Mouse (Mus musculus) regulatory T cell (primary cell): Measurements from ENCODE around the gene Dgkb.

ENCODE experiments used
- in situ Hi-C: fragments of 300-600 bp; cut with MboI, MseI; formaldehyde crosslinking; loops from one replicate; pipeline ENCODE4 v1.15.1; 2025; ENCODE audit warnings: high pct_unique_total_duplicates

Gene Dgkb

DNA sequence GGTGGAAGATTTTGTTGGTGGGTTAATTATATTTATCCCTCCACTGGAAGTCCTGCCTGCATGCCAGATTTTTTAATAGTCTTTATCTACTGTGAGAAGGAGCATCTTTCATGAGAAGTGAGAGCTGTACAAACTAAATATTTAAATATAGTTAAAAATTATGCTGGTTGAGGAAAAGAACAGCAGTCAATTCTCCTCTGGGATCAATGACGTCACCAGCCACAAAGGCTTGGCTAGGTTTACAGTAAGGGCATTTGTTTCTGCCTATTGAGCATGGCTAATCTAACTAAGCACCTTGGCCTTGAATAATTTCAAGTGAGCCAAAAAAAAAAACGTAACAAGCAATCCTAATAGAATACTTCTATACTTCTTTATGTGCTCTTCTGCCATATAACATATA is 554.1 kb downstream of the Dgkb start:
- in situ Hi-C loops, result no loop called here

DNA sequence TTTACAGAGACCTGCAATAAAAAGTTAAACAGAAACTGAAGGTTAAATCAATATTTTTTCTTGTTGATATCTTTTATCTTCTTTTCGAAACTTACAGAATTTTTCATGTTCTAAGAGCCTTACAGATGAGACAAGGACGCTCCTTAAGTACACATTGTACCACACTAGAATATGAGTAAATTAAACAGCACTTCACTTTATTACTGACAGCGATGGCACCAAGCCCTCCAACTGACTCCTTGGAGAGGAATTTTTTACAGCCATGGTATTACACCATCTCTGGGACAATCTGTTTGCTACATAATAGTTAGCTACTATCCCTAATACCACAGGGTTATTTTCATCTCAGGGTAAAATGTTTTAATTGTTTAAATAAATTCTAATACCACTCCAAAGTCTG is 556.6 kb downstream of the Dgkb start:
- in situ Hi-C loops, result no loop called here

DNA sequence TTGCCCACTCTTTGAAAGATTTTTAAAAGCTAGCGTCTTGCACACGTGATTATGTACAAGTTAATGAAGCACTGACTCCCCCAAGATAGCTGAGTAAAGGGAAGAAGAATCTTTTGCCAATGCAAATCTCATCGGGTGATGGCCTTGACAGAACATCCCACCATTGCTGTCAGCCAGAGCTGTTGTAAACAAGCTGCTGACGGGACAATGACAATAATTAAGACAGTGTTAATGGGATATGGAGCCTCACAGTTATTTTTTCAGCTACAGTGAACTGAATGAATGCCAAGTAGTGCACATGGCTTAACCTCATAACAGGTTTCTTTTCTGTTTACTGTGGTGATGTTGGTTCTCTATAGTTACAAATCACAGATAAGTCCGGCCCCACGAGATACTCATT is 568.4 kb downstream of the Dgkb start:
- in situ Hi-C loops, result no loop called here

DNA sequence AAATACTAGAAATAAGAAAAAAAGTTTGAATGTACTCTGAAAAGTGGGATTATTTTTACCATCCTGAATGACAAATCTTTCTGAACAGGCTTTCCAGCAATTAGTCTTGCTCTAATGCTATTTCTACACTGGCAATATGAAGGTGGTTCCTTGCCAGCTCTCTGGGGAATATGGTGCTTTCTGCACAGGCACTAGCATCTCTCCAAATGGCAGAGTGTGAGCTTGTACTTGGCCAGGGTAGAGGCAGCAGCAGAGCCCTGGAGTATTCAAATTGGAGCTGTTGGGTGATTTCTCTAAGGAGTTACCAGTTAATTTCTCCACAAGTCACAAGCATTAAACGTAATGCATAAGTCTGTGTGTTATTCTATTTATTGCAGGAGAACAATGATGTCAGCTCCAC is 569.5 kb downstream of the Dgkb start:
- in situ Hi-C loops, result no loop called here

DNA sequence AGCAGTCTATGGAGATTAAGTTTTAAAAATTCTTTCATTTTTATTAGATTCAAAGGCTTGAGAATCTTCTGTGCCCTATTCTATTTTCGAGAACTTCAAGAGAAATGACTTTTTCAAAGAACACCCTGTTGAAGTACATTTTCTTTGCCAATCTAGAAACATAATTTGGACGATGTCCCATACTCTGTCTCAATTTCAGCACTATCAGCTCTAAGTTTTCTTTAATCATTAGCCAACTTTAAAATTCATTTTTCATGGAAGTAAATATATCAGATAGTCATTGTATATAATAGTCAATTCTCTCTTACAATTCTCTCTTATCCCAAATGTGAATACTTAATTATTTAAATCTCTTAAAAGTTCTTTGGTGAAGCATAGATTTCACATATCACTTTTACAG is 570.1 kb downstream of the Dgkb start:
- in situ Hi-C loops, result no loop called here

DNA sequence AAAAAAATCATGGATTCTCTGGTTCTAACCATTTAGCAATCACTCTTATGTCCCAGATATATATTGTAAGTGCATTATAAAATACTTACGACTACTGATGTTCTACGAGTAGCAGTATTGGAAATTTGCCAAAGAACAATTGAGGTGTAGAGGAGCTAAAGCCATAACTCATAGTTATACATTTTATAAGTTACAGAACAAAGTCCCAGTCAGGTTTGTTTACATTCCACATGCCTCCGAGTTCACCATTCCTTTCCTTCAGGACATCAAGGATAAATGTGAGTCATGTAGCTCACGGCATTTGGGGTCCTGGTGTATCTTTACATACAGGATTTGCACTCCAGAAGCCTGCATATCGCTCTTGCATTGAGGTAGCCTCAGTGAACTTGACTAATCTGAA is 570.7 kb downstream of the Dgkb start:
- in situ Hi-C loops, result no loop called here

DNA sequence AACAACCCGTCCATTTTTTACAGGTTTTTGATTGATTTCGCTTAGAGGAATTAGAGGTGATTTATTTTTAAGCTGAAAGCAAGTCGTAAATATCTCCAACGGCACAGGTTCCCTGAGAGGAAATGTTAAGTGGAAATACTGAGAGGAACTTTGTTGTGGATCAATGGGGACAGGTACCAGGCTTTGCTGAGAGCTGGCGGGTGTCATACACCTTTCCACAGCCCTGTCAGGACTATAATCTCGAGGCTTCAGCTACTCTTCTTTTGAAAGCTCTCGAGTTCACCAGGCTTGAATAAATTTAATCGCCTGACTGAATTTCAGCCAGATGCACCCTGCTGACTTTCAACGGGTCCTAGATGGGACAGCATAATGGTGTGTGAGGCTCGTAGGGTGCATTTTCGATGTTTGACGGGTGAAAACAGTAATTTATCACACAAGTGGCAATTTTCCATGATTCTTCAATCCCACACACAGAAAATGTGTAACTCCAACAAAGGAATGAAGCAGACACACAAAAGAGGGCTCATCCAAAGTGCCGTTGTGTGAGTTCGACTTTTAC is 580.3 kb downstream of the Dgkb start:
- in situ Hi-C loops, result no loop called here

DNA sequence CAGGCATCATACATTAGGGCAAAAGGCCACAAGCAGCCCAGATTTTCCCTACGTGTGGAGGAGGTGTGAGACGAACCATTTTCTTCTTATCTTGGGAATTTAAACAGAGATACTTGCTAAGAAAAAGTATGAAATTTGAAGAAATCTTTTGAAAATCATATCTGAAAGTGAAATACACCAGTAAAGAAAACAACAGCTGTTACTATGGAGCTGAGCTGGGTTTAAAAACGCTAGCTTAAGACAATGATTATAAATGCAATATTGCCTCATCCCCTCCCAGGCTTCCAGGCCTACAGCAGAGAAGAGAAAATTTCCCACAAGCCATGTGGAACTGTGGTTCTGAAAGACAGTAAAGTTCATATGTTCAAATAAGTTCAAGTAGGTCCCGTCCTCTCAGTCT is 582.6 kb downstream of the Dgkb start:
- in situ Hi-C loops, result no loop called here

DNA sequence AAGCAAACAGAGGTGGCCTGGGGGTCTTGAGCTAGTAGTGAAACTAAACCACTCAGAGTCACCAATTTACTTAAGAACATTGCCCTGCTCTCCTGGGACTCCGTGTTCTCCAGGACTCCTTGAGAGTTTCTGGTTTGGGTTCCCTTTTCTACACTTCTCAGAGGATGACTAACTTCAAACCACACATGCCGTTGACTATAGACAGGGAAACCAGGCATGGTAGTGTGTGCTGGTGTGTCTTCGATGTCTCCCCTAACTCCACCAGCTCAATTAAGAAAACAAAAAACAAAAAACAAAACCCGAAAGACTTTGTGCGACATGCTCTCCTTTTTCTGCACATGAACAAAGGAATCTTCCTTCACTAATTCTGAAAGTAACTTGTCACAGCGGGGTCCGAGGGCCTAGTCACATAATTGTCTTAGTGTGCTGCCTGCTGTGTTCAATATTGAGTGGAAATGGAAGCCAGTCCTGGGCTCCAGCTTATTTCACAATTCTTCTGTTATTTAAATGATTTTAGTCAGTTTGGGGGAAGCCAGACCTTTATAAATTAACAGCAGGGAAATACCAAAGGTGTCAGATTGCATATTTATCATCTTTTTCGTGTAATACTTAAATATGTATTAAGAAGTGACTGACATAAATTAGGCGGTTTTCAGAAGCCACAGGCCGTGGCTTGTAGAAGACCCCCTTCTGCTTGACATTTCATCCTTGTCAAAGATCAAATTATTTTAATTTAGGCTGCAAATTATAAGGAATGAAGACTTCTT is 618.0 kb downstream of the Dgkb start:
- in situ Hi-C loops, result no loop called here

DNA sequence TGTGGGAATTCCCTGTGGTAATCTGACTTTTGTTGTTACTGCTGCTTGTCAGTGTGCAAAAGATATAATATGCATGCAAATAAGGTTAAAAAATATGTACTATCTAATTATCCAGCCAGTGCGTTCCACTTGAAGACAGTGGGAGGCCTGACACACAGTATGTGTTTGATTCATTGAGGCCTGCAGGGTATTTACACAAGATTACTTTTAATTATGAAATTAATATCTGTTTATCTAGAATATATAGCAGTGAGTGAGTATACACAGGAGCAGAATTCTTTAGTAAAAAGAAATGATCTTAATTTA is 618.6 kb downstream of the Dgkb start:
- in situ Hi-C loops, result no loop called here

DNA sequence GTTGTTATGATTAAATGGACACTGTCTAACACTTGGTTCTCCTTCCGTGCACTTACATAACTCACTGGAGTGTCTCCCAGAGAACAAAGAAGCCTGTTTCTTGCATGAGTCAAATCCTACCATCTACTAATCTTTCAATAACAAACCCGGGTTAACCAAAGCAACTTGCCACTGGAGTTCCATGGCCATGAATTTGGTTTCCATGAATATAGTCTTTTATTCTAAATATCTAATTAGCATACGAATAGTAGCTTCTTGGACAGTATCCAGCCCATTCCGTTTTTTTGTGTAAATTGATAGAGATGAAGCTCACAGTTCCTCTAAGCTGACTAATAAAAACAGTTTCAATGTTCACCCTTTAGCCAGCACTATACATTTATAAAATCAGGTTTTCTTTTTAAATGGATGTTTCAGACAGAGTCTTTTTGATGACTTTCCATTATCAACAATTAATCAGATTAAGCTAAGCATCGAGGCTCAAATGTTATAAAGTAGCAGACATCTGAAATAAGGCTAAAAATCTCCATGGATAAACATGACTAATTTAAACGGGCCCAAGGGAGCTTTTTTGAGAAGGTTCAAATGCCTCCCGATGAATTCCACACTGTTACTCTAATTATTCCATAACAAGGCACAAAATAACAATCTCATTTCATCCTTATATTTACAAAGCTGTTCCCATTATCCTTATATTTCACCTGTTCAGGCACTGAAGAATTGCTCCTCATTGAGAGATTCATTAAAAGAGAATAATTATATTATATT is 633.0 kb downstream of the Dgkb start:
- in situ Hi-C loops, result no loop called here

DNA sequence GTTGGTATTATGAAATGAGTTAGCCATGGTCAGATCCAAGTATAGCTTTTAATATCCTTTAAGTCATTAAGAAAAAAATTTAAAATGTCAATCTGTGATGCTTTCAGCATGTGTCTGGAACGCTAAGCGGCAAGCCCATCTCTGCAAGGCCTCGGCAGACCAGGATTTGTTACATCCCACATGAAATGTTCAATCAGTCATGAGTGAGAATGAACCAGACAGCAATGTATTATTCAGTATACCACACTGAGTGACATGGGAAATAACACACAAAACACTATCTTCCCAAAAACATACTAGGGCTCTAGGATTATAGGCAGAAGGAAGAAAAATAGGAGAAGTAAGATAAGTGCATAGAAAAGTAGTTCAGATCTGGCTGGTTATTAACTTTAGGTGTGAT is 634.2 kb downstream of the Dgkb start:
- in situ Hi-C loops, result no loop called here

DNA sequence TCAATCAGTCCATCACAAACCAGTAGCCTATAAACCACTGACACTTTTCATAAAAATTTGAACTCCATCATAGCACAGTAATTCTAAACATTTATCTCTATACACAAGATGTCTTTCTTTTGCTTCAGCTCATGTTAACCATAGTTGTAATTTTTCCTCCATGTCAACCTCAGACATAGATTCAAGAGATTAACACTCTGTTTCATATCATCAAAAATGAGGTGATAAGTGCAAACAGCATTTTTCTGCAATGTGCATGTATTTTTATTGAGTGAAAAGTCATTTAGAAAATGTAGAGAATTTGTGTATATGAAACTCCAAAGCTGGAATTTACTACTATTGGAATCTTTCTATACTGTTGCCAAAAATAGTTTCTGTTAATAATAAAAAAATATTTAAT is 650.7 kb downstream of the Dgkb start:
- in situ Hi-C loops, result no loop called here

DNA sequence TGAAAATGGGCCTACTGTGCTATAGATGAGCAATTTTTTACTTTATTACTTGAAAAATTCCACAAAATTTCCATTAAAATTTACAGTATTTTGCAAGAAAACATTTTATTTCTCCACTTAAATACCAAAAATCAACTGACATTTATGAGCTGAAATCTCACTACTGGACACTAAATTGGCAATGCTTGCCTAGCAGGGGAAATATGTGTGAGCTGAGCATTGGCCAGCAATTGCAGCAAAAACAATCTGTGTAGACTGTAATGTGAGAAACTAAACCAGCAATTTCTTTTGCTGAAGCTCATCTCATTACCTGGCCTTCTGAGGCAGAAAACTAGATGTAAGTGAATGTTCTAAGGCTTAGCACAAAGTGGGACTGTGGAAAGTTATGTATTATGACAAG is 651.1 kb downstream of the Dgkb start:
- in situ Hi-C loops, result no loop called here

DNA sequence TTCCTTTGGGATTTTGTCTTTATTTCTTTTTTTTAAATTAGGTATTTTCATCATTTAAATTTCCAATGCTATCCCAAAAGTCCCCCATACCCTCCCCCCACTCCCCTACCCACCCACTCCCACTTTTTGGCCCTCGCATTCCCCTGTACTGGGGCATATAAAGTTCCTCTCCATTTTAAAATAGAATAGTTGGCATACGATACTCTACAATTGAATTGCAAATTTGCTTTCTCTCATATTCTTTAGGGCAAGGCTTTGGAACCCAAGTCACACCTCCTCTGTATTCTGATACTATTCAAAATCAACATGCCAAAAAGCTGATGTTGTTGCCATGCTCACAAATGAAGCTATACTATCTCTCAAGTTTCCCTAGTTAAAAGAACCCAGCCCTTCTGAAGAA is 679.7 kb downstream of the Dgkb start:
- in situ Hi-C loops, result no loop called here

DNA sequence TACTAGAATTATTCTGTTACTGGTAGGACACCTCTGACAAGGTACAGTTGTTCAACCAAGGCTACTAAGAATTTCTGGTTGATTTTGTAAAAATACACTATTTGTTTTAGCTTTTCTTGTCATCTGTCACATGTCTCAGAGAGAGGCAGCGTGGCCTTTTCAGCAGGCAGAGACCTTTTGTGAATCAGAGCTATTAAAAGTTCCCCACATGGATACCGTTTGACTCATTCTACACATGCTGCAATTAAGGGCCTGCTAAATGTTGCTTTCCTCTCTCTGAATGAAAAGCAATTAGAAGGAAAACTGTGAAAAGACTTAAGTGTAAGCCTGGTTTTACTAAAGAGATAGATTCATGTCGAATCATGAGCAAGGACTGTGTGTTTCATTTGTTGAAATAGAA is 683.4 kb downstream of the Dgkb start:
- in situ Hi-C loops, result no loop called here

DNA sequence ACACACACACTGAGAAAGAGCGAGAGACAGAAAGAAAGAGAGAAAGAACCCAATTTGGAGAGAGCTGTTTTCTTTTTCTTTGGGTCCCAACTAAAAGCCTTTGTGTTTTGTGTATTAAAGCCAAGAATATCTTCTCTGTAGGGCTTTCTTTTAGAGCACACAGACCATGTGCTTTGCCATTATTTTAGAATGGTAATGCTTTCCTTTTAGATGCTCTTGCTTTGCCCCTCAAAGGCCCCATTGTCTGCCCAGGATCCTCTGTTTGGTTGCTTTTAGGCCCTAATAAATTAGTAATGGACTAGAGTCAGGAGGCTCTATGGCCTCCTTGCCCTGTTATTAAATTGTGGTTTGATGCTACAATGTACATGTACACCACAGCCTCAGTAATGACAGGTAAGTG is 690.7 kb downstream of the Dgkb start:
- in situ Hi-C loops, result no loop called here

DNA sequence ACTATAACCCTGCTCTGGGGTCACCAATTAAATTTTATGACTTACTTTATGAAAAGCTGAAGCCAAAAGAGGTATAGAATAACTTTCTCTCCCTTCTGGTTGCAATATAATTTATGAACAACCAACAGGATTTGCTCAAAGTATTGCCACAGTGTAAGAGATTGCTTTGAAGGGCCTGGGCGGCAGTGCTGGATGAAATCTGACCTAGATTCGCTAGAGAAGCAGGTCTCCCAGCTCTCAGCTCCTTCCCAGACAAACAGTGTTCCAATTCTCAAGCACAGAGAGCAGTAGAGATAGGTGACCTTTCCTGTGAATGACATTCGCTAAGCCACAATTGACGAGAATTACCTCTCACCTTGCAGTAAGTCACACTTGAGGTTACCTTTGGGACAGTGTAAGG is 727.9 kb downstream of the Dgkb start:
- in situ Hi-C loops, result no loop called here

DNA sequence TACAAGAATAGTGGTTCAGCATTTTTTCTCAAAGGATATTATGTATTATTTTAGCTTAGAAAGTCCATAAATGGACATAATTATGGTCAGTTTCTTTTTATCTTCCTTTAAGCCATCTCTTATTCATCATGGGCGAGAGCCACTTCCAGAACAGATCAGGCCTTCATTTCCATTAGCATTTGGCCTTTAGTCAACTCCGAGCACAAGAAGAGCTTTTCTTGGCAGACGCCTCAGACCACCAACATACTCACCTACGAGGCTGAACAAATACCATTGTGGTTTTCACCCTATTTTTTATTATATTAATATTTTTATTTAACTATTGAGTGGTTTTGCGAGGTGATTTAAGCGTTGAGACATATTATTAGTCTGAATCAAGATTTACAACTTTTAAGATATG is 759.6 kb downstream of the Dgkb start:
- in situ Hi-C loops, result no loop called here

DNA sequence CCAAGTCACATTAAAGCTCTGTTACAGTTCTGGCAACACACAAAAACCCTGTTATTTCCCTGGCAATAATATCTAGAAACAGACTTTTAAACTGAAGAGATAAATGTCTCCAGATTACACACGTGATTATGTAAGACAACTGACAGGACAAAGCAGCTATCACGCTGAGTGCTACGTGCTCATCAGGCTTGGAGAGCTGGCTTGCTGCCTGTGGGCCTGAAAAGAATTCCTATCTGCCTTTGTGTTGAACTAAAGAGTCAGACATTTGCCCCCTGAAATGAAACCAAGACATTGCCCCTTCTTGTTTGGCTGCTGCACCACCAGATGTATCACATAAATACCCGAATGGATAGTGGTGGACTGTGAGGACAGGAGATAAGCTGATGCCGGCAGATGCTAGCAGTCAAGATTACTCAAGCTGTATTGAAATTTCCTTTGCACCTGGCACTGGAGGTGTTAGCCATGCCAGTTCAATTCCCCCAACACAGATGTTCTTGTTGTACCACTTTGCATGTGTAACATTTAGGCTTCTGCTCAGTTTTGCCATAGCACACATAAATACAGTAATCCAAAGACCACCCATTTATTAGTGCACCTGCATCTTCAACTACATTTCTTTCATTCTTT is 761.8 kb downstream of the Dgkb start:
- in situ Hi-C loops, result no loop called here

DNA sequence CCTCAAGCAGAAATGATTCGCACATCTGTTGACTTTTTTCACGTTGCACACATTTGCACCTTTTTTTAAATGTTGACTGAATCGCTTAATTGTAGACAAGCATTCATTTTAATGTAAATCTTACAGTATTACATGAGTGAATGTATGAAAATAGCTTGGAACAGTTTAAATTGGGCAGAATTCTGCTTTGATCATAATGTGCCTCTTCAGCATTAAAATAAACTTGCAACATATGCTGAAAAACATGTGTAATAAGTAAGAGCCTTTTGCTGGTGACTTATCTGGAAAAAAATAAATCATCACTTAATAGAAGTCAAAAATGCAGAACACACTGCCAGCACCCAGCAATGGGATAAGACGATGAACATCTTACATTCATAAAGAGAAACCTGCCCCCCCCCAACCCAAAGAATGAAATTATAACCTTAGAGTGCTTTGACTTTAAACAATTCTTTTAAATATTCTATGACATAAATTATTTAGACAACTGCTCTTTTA is 768.9 kb downstream of the Dgkb start:
- in situ Hi-C loops, result no loop called here

DNA sequence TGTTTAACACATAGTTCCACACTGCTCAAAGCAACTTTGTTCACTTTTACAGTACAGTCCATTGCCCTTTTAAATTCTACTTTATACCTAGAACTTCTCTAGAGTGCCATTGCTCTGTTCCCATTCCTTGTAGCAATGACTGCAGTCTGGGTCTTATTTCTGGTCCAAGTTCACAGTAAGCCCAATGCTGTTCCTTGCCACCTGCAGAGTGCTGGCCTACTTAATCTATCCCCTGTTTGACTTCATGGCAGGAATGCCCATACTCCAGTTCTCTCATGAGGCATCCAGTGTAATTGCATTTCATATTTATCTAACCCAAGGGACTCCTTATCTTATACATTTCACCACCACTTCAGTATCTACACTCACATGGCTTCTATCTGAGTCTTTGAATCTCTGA is 772.4 kb downstream of the Dgkb start:
- in situ Hi-C loops, result no loop called here

DNA sequence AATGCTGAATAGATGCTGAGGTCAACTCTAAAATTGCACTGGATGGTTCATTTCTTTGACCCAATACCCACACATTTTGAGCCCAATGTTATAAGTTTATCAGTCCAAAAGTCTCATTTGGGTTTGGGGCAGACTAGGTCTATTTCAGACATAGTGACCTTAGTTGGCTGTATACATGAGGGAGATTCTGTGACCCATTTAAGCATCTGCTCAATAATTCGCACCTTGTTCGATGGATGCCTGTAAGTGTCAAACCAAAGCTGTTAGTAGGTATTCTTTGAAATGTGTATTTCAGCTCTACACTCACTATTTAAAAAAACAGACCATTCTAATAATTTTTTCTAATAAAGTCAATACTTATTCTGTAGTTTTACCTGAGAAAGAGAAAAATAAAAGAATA is 776.1 kb downstream of the Dgkb start:
- in situ Hi-C loops, result no loop called here
